Mouse (Mus musculus): ENCODE measurements around the gene Dolk.

DNA sequence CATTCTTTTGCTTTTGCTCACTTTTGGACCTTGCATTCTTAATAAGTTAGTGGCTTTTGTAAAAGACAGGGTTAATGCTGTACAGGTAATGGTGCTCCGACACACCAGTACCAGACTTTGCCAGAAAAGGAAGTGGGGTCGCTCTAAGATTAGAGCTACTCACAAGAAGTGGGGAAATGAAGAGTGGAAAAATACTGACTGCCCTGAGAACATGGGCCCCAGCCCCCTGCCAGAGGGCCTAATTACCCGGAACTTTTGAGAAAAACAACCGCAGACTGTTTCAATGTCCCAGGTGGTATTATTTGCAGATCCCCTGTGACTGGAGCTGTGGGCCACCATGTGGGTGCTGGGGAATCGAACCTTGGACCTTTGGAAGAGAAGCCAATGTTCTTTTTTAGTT is 50.5 kb downstream of the Dolk start:
- TF ChIP-seq CTCF (conservative IDR thresholded peaks at IDR 0.05; ENCODE audit: insufficient read depth, insufficient read length, low read depth, low read length) (no peak), POLR2A (IDR thresholded peaks at IDR 0.05; ENCODE audit: low read depth, low read length) (no peak)
